Mouse (Mus musculus): Measurements from ENCODE around the gene Gna11.

GRCm38 (mm10) chr10:81593223-81593622, 48.2 kb upstream of the Gna11 start:
- no peak for TF ChIP-seq CTCF (IDR thresholded peaks at IDR 0.05; ENCODE audit: low read depth, low read length)
- no peak for TF ChIP-seq POLR2A (IDR thresholded peaks at IDR 0.05; ENCODE audit: insufficient read depth, low read length)
- no peak for TF ChIP-seq EP300 (IDR thresholded peaks at IDR 0.05; ENCODE audit: insufficient read depth, low read depth, low read length)
